Mouse (Mus musculus): ENCODE data around the gene Rnf212b.

GRCm38 (mm10) chr14:54843461-54843860 lies 29.5 kb downstream of the Rnf212b start:
- TF ChIP-seq CTCF (conservative IDR thresholded peaks at IDR 0.05 in 1 of 2, IDR thresholded peaks at IDR 0.05 in 1 of 2; ENCODE audit: low read depth in 2 of 2, low read length in 2 of 2) (peak; percentile 20 to 73; a peak in 3 of 4 replicates), USF2 (conservative IDR thresholded peaks at IDR 0.05; ENCODE audit: low read depth, low read length) (no peak), MYC (IDR thresholded peaks at IDR 0.05; ENCODE audit: low read depth, low read length) (no peak), BHLHE40 (IDR thresholded peaks at IDR 0.05; ENCODE audit: low read depth, low read length) (no peak)

Measured in CH12.LX (cell line).